Mouse (Mus musculus) brain, embryonic 14.5 days (tissue): ENCODE measurements around the gene Gm11020.

Experiments
- CTCF ChIP-seq: fragments of 200-500 bp; IDR thresholded peaks from 2 replicates; pipeline ENCODE4 v1.5.1; 2012; ENCODE audit warnings: inconsistent platforms, mild to moderate bottlenecking, moderate library complexity, borderline replicate concordance; ENCODE audit not compliant: insufficient read depth, insufficient read length; ENCODE audit errors: extremely low read depth
- POLR2A ChIP-seq: fragments of 200-500 bp; IDR thresholded peaks from 2 replicates; pipeline ENCODE4 v1.6.1; 2012; ENCODE audit warnings: mild to moderate bottlenecking, inconsistent platforms, borderline replicate concordance; ENCODE audit not compliant: poor library complexity, insufficient read depth, insufficient read length, severe bottlenecking; ENCODE audit errors: extremely low read depth

DNA sequence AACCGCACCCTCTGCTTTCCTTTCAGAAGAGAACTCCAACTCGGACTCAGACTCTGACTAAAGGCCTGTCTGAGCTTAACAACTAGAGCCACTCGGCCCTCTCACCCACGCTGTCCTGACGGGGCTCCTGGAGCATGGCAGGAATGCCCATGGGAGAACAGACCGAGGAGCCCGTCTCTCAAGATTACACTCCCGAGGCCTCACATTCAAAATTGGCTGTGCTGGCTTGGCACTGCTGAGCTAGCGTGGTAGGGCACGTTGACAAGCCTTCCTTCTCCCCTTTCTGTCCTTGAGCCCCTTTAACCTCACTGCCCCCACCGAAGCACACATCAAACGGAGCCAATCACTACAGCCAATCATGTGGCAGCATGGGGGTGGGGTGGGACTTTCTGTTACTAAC, 25.3 kb downstream of the Gm11020 start:
- no peak for TF ChIP-seq POLR2A
- no peak for TF ChIP-seq CTCF
